ENCODE assay signal across 25 mouse cellular contexts in genomic region chr13:111179186-111179585, GRCm38 (mm10).
DNase-seq lines count a peak whose midpoint lies in the region; ATAC-seq lines count a peak whose summit lies in the region.
"Had no signal": no experiment of that assay in that cellular context is flagged by ENCODE, and none has a peak within 500 bp of the region (broad histone marks: within the 10 kb centered on the region; RNA-seq: fewer than 3 reads in every experiment).

No protein-coding gene starts in this region.

- H3K27ac ChIP-seq in hindbrain, embryonic 16.5 days (ENCODE audit: low read depth, low read length), result no peak overlapping the region
- H3K27ac ChIP-seq: embryonic facial prominence, embryonic 12.5 days; gastrocnemius, adult 2 months; hindbrain, embryonic 14.5 days; limb, embryonic 15.5 days; liver, embryonic 15.5 days; stomach, postnatal 0 days had no signal

- H3K4me2 ChIP-seq in hindbrain, embryonic 16.5 days (ENCODE audit: low read length), result no peak overlapping the region
- H3K4me2 ChIP-seq: embryonic facial prominence, embryonic 12.5 days; heart, embryonic 12.5 days; hindbrain, embryonic 14.5 days; limb, embryonic 15.5 days; liver, embryonic 15.5 days; midbrain, embryonic 11.5 days had no signal

- H3K36me3 ChIP-seq in hindbrain, embryonic 16.5 days (ENCODE audit: control insufficient read depth, insufficient read depth, low read length), result no peaks in the 10 kb centered on the region
- H3K36me3 ChIP-seq: embryonic facial prominence, embryonic 12.5 days; heart, embryonic 12.5 days; limb, embryonic 15.5 days; liver, embryonic 15.5 days had no signal

- H3K9me3 ChIP-seq in hindbrain, embryonic 16.5 days (ENCODE audit: control insufficient read depth, low read length), result no peaks in the 10 kb centered on the region
- H3K9me3 ChIP-seq: embryonic facial prominence, embryonic 12.5 days; heart, embryonic 12.5 days; limb, embryonic 15.5 days; liver, embryonic 15.5 days had no signal

- no peaks in the 10 kb centered on the region for H3K4me1 ChIP-seq in hindbrain, embryonic 16.5 days (ENCODE audit: control insufficient read depth, insufficient read depth, low read depth, low read length)
- H3K4me1 ChIP-seq: embryonic facial prominence, embryonic 12.5 days; heart, embryonic 12.5 days; limb, embryonic 15.5 days; liver, embryonic 15.5 days had no signal

- peak; percentile 92 for ATAC-seq in frontal cortex, adult (ENCODE audit: low TSS enrichment)
- ATAC-seq in hindbrain, embryonic 16.5 days, result no peak
- ATAC-seq: forebrain, embryonic 14.5 days; intestine, embryonic 16.5 days; lung, postnatal 0 days had no signal

- 85% methylated on average over 6 of the region's 6 CpGs for WGBS in hindbrain, embryonic 16.5 days

- DNase-seq in brain, adult 2 months (ENCODE audit: low read depth, low spot score), result peak; percentile 78
- DNase-seq in left cerebral cortex, adult 9 months (ENCODE audit: low spot score in 2 of 2), result peak; percentile 11 to 62
- DNase-seq in right cerebral cortex, postnatal 10 days (ENCODE audit: low spot score in 2 of 2), result peak; percentile 50 to 74
- no peak for DNase-seq in testis, postnatal 10 days (ENCODE audit: low spot score)
- no peak for DNase-seq in kidney, postnatal 36 days
- DNase-seq: adrenal gland, postnatal 36 days; cerebellum, adult 18-20 months; cerebellum, postnatal 36 days; gastrocnemius, adult 2 months; heart, postnatal 14 days; retina, postnatal 1 day; thymus, postnatal 25 days had no signal

- no peak overlapping the region for H3K4me3 ChIP-seq in hindbrain, embryonic 16.5 days (ENCODE audit: low read length)
- H3K4me3 ChIP-seq: embryonic facial prominence, embryonic 12.5 days; erythroblast, embryonic 14.5 days; gastrocnemius, adult 2 months; heart, embryonic 12.5 days; limb, embryonic 15.5 days; liver, embryonic 15.5 days had no signal

- no peaks in the 10 kb centered on the region for H3K27me3 ChIP-seq in hindbrain, embryonic 16.5 days (replicated peaks; ENCODE audit: control insufficient read depth, insufficient read depth, low read length)
- H3K27me3 ChIP-seq: embryonic facial prominence, embryonic 12.5 days; heart, embryonic 12.5 days; limb, embryonic 15.5 days; liver, embryonic 15.5 days had no signal

- no peak overlapping the region for H3K9ac ChIP-seq in hindbrain, embryonic 16.5 days (ENCODE audit: low read depth, low read length)
- H3K9ac ChIP-seq: embryonic facial prominence, embryonic 12.5 days; heart, embryonic 12.5 days; hindbrain, embryonic 14.5 days; limb, embryonic 15.5 days; liver, embryonic 15.5 days had no signal

Comparison
In these comparisons a context has a peak if more than half of its experiments do, and no peak if none do; other contexts are left out.
1. DNase-seq: peak in brain, adult 2 months (single experiment), left cerebral cortex, adult 9 months (2 of 2) and right cerebral cortex, postnatal 10 days (2 of 2); none in testis, postnatal 10 days (single experiment) and kidney, postnatal 36 days (0 of 2).